Mouse (Mus musculus): ENCODE measurements at regions not wholly inside any gene's neighbourhood (a gene's known extent, or its start where the extent isn't known, plus 50 kb on each side); places are given as distances from the start of the nearest gene placed in this dataset.

DNA sequence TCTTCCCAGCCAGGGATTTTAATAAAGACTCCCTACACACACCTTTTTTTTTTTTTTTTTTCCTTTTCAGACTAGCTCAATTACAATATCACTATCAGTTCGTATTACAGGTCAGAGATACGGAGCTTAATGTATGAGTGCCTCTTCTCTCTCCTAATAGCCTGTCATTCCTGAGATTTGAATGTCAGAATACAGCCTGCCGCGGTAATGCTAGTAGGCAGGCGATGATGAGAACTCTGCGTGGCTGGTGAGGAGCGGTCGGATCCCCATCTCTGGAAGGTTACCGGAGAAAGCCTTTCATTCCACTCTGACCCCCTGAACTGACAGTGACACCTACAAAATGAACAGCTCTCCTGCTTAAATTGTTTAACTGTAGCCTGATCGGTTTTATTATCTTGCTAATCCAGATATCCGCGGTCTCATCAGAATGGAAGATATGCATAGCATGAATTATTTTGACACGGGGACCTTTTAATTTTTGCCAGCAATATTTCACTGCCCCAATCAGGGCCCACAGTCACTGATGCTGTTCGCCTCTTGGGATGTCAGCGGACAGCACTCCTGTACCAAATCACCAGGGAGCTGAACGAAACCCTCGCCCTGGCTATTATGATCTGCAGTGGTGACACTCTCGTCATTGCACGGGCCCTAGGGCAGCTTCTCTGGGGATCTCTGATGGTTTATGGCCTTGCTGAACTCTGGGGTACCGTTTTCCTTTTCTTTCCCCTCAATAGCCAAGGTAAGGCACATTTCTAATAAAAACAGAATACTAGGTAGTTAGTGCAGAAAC is 690.9 kb downstream of the 1700064H15Rik start:
- Histone ChIP-seq H3K27ac (no peak overlapping the region), H3K36me3 (replicated peaks) (no peaks in the 10 kb centered on the region), H3K4me1 (no peaks in the 10 kb centered on the region), H3K9me3 (no peaks in the 10 kb centered on the region), H3K4me3 (no peak overlapping the region), H3K27me3 (ENCODE audit: poor library complexity, severe bottlenecking) (no peaks in the 10 kb centered on the region)
- DNase-seq (ENCODE audit: extremely low spot score, low spot score) = no peak
- 91% methylated on average over 20 of the region's 20 CpGs for WGBS

DNA sequence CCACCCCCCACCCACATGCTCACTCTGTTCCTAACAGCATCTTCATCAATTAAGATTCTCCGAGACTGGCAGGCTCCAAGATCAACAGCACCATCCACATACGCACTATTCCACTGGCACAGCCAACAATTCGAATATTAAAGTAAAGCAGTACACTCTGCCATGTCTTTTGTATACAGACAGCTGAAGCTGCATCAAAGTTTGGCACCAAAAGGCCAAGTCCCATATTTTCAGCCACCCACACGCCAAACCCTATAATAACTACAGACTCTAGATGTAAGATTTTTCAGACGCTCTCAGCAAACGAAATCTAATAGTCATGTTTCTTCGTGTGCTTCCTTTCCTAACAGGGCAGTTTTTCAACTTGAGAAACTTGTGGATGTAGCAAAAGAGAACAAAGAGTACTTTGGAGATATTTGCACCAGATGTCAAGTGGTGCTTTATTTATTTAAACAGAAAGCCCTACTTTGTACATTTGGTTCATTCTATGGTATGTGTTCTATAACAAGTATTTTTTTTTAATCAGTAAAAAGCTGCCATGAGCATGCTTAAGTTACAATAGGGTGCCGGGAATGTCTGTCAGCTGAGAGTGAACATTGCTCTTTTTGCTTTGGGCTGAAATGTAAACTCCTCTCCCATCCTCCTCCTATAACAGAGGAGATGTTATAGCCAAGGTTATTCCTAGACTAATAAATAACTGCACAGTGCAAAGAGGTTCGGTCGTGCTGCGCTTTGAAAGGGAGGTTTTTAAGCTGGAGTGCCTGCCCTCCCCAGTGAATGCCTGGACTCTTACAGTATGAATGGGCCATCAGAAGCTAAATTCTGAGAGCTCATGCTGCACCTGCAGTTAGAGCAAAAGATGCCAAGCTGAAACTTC is 686.9 kb downstream of the 1700064H15Rik start:
- WGBS = 91% methylated on average over 11 of the region's 11 CpGs
- no peaks in the 10 kb centered on the region for H3K27me3 ChIP-seq (ENCODE audit: poor library complexity, severe bottlenecking)
- no peak for DNase-seq (ENCODE audit: extremely low spot score, low spot score)
- H3K4me1 ChIP-seq = no peaks in the 10 kb centered on the region
- no peaks in the 10 kb centered on the region for H3K9me3 ChIP-seq
- no peak overlapping the region for H3K27ac ChIP-seq
- H3K4me3 ChIP-seq = no peak overlapping the region
- H3K36me3 ChIP-seq (replicated peaks) = no peaks in the 10 kb centered on the region

DNA sequence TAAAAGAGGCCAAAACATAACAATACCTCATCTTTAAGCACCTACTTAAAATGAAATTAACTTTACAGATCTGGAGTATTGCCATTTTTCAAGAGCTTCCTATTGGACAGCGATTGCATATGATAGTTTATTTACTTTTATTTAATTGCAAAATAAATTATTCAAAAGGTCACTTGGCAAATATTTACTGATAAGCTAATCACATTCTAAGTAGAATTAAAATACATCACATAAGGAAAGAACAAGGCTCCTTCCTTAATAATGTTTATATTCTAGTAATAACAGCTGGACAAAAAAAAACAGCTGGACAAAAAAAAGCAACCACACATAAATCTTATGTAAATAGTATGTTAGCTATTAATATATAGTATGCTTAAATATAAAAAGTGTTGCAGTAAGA is 668.1 kb downstream of the 1700064H15Rik start:
- Histone ChIP-seq H3K4me1 (no peaks in the 10 kb centered on the region), H3K4me3 (no peak overlapping the region), H3K36me3 (replicated peaks) (no peaks in the 10 kb centered on the region), H3K9me3 (no peaks in the 10 kb centered on the region), H3K27me3 (ENCODE audit: poor library complexity, severe bottlenecking) (no peaks in the 10 kb centered on the region), H3K27ac (no peak overlapping the region)
- no peak for DNase-seq (ENCODE audit: extremely low spot score, low spot score)
- 87% methylated on average over 1 of the region's 1 CpGs for WGBS

DNA sequence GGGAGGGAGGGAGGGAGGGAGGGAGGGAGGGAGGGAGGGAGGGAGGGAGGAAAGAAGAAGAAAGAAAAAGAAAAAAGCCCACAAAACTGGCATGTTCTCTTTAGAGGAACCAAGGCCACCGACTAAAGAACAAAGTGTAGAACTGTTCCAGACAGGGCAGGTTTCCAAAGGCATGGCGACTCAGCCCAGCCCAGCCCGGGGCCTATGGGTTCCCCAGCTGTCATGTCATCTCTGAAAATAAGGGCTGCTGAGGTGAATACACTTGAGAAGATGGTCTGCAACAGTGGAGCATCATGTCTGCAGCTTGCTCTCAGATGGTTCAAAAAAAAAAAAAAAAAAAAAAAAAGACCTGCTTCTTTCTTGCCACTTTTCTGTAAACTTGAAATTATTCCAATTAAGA is 639.8 kb downstream of the 1700064H15Rik start:
- Histone ChIP-seq H3K36me3 (replicated peaks) (no peaks in the 10 kb centered on the region), H3K9me3 (no peaks in the 10 kb centered on the region), H3K4me3 (no peak overlapping the region), H3K4me1 (no peaks in the 10 kb centered on the region), H3K27ac (no peak overlapping the region), H3K27me3 (ENCODE audit: poor library complexity, severe bottlenecking) (no peaks in the 10 kb centered on the region)
- 89% methylated on average over 3 of the region's 3 CpGs for WGBS
- no peak for DNase-seq (ENCODE audit: extremely low spot score, low spot score)

DNA sequence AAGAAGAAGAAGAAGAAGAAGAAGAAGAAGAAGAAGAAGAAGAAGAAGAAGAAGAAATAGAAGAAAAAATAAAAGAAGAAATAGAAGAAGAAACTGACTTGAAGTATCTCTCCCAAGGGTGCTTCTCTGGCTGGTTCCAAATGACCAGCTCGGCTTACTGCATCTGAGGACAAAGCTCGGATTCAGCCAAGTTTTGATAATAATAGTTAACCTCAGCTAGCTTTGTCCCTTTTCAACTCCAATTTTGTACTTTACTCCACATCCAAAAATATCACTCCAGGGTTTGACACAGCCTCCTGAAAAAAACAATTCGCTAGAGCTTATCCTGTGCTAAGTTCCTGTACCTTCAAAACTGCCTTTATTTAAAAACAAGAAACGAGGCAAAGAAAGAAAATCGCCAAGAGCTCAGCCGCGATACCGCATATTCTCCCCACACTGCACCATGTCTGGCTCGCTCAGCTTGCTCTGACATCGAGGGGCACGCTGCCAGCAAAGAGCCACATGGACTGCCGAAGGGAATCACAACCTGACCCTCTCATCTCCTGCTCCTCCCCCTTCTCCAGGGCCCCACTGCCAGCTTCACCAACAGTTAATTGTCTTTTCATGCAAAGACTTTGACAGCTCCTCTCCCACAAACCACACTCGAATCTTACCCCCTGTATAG is 638.8 kb downstream of the 1700064H15Rik start:
- Histone ChIP-seq H3K4me3 (no peak overlapping the region), H3K9me3 (no peaks in the 10 kb centered on the region), H3K36me3 (replicated peaks) (no peaks in the 10 kb centered on the region), H3K27me3 (ENCODE audit: poor library complexity, severe bottlenecking) (no peaks in the 10 kb centered on the region), H3K27ac (no peak overlapping the region), H3K4me1 (no peaks in the 10 kb centered on the region)
- DNase-seq (ENCODE audit: extremely low spot score, low spot score) = no peak
- WGBS = 74% methylated on average over 13 of the region's 13 CpGs

DNA sequence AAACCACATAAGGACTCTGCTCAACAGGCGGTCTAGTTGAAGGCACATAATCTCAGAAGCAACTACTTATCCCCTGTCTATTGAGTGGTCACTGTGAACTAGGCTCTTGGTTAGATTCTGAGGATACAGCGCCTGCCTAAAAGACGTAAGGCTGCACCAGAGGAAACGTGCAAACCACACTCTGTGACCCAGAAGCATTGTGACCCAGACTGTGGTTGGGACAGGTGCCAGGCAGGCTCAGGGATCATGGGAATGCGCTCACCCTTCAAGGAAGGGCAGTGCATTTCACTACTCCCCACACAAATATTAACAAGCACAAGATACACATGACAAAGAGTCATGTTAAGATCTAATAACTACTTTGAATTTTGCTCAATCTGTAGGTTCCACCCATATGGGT is 628.3 kb downstream of the 1700064H15Rik start:
- Histone ChIP-seq H3K27ac (no peak overlapping the region), H3K4me1 (no peaks in the 10 kb centered on the region), H3K27me3 (ENCODE audit: poor library complexity, severe bottlenecking) (no peaks in the 10 kb centered on the region), H3K4me3 (no peak overlapping the region), H3K9me3 (no peaks in the 10 kb centered on the region), H3K36me3 (replicated peaks) (no peaks in the 10 kb centered on the region)
- no peak for DNase-seq (ENCODE audit: extremely low spot score, low spot score)
- WGBS = 81% methylated on average over 5 of the region's 5 CpGs

DNA sequence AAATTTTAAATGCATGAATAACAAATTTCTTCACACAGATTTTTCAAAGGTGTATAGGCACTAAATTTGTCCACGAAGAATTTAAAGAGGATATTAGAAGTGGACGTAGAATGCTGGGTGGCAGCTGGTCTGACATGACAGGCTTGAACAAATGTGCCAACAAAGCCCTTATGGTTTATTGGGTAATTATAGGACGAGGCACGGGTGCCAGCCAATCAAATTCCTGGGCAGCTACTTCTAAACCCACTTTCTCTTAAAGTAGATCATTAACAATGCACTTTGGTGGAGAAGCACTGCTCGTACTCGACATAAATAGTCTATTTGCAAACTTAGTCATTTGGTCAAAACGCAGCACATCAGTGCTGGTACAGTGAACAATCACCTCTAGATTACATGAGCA is 626.4 kb downstream of the 1700064H15Rik start:
- Histone ChIP-seq H3K27ac (no peak overlapping the region), H3K27me3 (ENCODE audit: poor library complexity, severe bottlenecking) (no peaks in the 10 kb centered on the region), H3K36me3 (replicated peaks) (no peaks in the 10 kb centered on the region), H3K4me1 (no peaks in the 10 kb centered on the region), H3K4me3 (no peak overlapping the region), H3K9me3 (no peaks in the 10 kb centered on the region)
- 86% methylated on average over 7 of the region's 7 CpGs for WGBS
- DNase-seq (ENCODE audit: extremely low spot score, low spot score) = no peak

DNA sequence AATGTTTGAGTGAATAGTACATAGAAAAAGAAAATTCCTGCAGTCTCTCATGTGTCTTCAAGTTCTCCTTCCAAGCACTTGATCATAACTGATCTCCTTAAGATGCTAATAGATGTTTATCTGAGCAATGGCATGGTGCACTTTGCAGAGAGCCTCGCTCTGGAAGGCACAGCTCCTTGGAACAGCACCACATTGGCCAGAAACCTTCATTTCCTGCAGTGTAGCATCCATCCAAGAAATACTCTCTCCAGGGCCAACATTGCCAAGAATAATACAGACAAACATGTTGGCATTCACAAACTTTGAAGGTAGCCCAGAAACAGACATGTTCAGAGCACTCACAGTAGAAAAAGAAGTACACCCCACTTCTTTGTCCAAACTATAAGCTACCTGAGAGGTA is 623.7 kb downstream of the 1700064H15Rik start:
- Histone ChIP-seq H3K9me3 (no peaks in the 10 kb centered on the region), H3K27me3 (ENCODE audit: poor library complexity, severe bottlenecking) (no peaks in the 10 kb centered on the region), H3K36me3 (replicated peaks) (no peaks in the 10 kb centered on the region), H3K27ac (no peak overlapping the region), H3K4me1 (no peaks in the 10 kb centered on the region), H3K4me3 (no peak overlapping the region)
- WGBS = 73% methylated on average over 1 of the region's 1 CpGs
- DNase-seq (ENCODE audit: extremely low spot score, low spot score) = no peak

DNA sequence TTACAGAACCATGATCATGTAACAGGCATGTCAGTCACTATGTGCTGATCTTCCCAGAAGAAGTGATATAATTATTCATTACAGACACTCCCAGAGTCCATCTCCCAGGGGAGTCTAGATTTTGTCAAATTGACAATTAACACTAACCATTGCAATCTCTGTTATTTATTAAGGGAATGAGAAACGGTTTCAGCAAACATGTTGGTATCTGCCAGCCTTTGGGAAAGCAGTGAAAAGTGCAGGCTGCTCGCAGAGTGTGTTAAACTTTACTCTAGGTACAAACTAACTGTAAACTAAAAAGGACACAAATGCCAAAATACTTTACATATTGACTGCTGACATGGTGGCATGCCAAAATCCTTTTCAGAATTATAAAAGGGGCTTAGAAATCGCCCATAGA is 583.9 kb downstream of the 1700064H15Rik start:
- WGBS = 72% methylated on average over 3 of the region's 3 CpGs

DNA sequence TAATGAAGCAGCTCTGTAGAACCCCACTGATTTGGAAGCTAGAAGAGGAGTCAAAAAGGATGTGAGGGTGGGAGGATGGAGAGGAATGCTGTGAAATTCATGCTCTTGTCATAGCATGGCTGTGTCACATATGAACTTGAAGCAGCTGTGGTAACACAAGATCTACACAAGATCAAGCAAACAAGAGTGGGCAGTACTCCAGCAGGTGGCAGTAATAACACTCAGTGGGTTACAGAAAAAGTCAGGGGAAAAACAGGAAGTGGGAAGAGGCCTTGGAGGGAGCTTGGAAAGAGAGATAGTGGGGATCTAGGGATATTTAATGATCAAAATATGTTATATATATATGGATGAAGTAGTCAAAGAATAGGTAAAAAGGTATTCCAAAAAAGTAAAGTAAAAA is 582.5 kb downstream of the 1700064H15Rik start:
- DNase-seq (ENCODE audit: extremely low spot score, low spot score) = no peak
- H3K4me1 ChIP-seq = no peaks in the 10 kb centered on the region
- no peak overlapping the region for H3K27ac ChIP-seq
- no peak overlapping the region for H3K4me3 ChIP-seq
- no peaks in the 10 kb centered on the region for H3K9me3 ChIP-seq
- no peaks in the 10 kb centered on the region for H3K27me3 ChIP-seq (ENCODE audit: poor library complexity, severe bottlenecking)
- H3K36me3 ChIP-seq (replicated peaks) = no peaks in the 10 kb centered on the region

More for the DNA sequence above, 583.9 kb downstream of the 1700064H15Rik start:
- Histone ChIP-seq H3K4me3 (no peak overlapping the region), H3K27ac (no peak overlapping the region), H3K9me3 (no peaks in the 10 kb centered on the region), H3K4me1 (no peaks in the 10 kb centered on the region), H3K27me3 (ENCODE audit: poor library complexity, severe bottlenecking) (no peaks in the 10 kb centered on the region), H3K36me3 (replicated peaks) (no peaks in the 10 kb centered on the region)
- DNase-seq (ENCODE audit: extremely low spot score, low spot score) = no peak

DNA sequence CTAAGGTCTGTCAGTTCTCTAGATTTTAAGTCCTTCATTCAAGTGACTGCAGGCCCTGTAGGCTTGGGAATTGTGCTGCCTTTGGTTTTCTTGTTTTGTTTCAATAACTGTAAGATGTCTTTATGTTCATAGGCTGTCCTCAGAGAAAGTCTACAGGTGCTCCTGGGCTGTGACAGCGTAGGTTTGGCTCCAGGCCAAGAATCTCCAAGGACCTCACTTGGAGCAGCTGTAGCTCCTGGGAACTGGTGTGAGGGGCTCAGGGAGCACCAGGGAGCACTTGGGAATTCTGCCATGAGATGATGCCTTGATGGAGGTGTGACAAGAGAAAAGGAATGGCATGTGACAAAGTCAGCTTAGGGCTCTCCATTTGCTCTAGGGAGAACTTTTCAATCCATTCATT is 581.9 kb downstream of the 1700064H15Rik start:
- no peak overlapping the region for H3K4me3 ChIP-seq
- no peaks in the 10 kb centered on the region for H3K27me3 ChIP-seq (ENCODE audit: poor library complexity, severe bottlenecking)
- H3K36me3 ChIP-seq (replicated peaks) = no peaks in the 10 kb centered on the region
- no peak for DNase-seq (ENCODE audit: extremely low spot score, low spot score)
- H3K27ac ChIP-seq = no peak overlapping the region
- WGBS = 91% methylated on average over 1 of the region's 1 CpGs
- no peaks in the 10 kb centered on the region for H3K9me3 ChIP-seq
- no peaks in the 10 kb centered on the region for H3K4me1 ChIP-seq

DNA sequence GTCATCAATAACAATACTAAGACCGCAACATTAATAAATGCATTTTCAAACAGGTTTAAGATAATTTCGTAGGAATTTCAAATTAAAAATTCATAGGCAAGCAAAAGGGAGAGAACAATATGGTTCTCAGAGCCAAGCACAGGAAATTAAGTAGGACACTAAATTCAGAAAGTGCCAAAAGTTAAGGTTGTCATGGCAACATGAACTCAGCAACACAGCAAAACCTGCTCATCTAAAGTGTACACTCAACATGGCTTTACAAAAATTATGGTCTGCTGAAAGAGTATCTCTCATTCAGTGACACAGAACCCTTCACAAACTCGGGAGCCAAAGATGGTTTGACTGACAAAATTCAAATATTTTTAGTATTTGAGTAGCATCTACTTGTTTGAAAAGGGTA is 572.5 kb downstream of the 1700064H15Rik start:
- Histone ChIP-seq H3K36me3 (replicated peaks) (no peaks in the 10 kb centered on the region), H3K9me3 (no peaks in the 10 kb centered on the region), H3K27me3 (ENCODE audit: poor library complexity, severe bottlenecking) (peaks cover 20% of the 10 kb centered on the region), H3K27ac (no peak overlapping the region), H3K4me1 (peaks cover 13% of the 10 kb centered on the region), H3K4me3 (no peak overlapping the region)
- DNase-seq (ENCODE audit: extremely low spot score, low spot score) = no peak
- WGBS = 77% methylated on average over 3 of the region's 3 CpGs

DNA sequence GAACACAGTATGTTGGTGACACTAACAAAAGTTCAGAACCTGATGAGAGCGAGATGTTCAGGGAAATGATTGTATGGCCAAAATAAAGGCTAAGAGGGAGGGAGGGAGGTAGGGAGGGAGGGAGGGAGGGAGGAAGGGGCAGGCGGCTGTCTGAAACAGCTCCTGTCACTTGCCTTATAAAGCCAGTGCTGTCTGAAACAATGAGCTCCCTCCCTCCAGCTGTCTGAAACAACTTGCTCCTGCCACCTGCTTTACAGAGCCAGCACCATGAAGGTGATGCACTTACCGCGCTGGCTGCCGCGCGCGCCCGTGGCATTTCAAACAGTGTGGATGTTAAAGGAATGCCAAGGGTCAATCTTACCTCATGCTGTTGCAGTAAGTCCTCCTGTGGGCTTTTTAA is 571.9 kb downstream of the 1700064H15Rik start:
- Histone ChIP-seq H3K4me3 (no peak overlapping the region), H3K36me3 (replicated peaks) (no peaks in the 10 kb centered on the region), H3K27ac (no peak overlapping the region), H3K27me3 (ENCODE audit: poor library complexity, severe bottlenecking) (peaks cover 23% of the 10 kb centered on the region), H3K9me3 (no peaks in the 10 kb centered on the region), H3K4me1 (peaks cover 17% of the 10 kb centered on the region)
- no peak for DNase-seq (ENCODE audit: extremely low spot score, low spot score)
- WGBS = 18% methylated on average over 9 of the region's 9 CpGs
